Mouse (Mus musculus): ENCODE measurements around the gene Ipo8. TPM values are rescaled to one million over a fixed set of nuclear protein-coding genes. Genes with fewer than 3 reads are reported as not detected.

Ipo8 gene
- polyA plus RNA-seq, 1 experiment from 2014 or later, result 24.5 TPM

Other genes starting within 250 kb of the Ipo8 start
- 11.4 and 13.7 TPM in 2 replicates for gene Caprin2, start 64.8 kb upstream of the Ipo8 start, polyA plus RNA-seq (2014; fragmentation: Nextera tagmentation; extraction: Ambion mirVana)
- gene Sinhcaf, start 115.0 kb upstream of the Ipo8 start, polyA plus RNA-seq (2014; fragmentation: Nextera tagmentation; extraction: Ambion mirVana), result 131 and 150 TPM in 2 replicates

All from intestine, embryonic 14.5 days (tissue).